Mouse (Mus musculus) MEL (cell line): ENCODE results near the gene Mapk1. TPM values are rescaled to one million over a fixed set of nuclear protein-coding genes. Genes with fewer than 3 reads are reported as not detected.
A peak's percentile ranks its signal among the peaks of the same experiment; 100 is the strongest.

Source experiments
- DNase-seq: peaks from one replicate; pipeline ENCODE4 v3.0.0; 2011; ENCODE audit warnings: low read depth, low spot score
- H3K27ac ChIP-seq: 2 replicates; pipeline ENCODE4 v1.5.1; 2012; ENCODE audit warnings: low read depth, mild to moderate bottlenecking, control low read depth, low read length, moderate library complexity; ENCODE audit not compliant: control insufficient read depth
- H3K27me3 ChIP-seq, 2 experiments: fragments of 150-350 bp in 1 of 2; sonication (generic) in 1 of 2; 2 replicates each; pipeline ENCODE4 v1.6.1; 2012; ENCODE audit warnings: low read length in 2 of 2, mild to moderate bottlenecking in 2 of 2, improper control_type of control experiment in 1 of 2, moderate library complexity in 1 of 2; ENCODE audit not compliant: insufficient read depth in 2 of 2, control insufficient read depth in 1 of 2
- H3K36me3 ChIP-seq, 2 experiments: 2 replicates each; pipeline ENCODE4 v1.6.1; 2012 to 2014; ENCODE audit warnings: low read length in 2 of 2, improper control_type of control experiment in 1 of 2, inconsistent platforms in 1 of 2, mild to moderate bottlenecking in 1 of 2; ENCODE audit not compliant: insufficient read depth in 2 of 2, control insufficient read depth in 1 of 2
- H3K4me1 ChIP-seq, 2 experiments: fragments of 150-350 bp in 1 of 2; sonication (generic) in 1 of 2; 2 replicates each; pipeline ENCODE4 v1.6.1; 2012; ENCODE audit warnings: low read length in 2 of 2, improper control_type of control experiment in 1 of 2, mild to moderate bottlenecking in 1 of 2; ENCODE audit not compliant: insufficient read depth in 2 of 2, control insufficient read depth in 1 of 2
- H3K4me3 ChIP-seq, 2 experiments: fragments of 150-350 bp in 1 of 2; sonication (generic) in 1 of 2; 2 replicates each; pipeline ENCODE4 v1.5.1; 2012; ENCODE audit warnings: low read depth in 2 of 2, low read length in 2 of 2, mild to moderate bottlenecking in 2 of 2, moderate library complexity in 2 of 2, control low read depth in 1 of 2, improper control_type of control experiment in 1 of 2; ENCODE audit not compliant: control insufficient read depth in 1 of 2, insufficient read depth in 1 of 2
- H3K79me2 ChIP-seq: 2 replicates; pipeline ENCODE4 v1.6.1; 2012; ENCODE audit warnings: mild to moderate bottlenecking, low read length, moderate library complexity; ENCODE audit not compliant: control insufficient read depth, poor library complexity, insufficient read depth
- H3K9ac ChIP-seq: 2 replicates; pipeline ENCODE4 v1.6.1; 2012; ENCODE audit warnings: low read depth, mild to moderate bottlenecking, control low read depth, low read length, moderate library complexity; ENCODE audit not compliant: control insufficient read depth, poor library complexity, severe bottlenecking
- H3K9me3 ChIP-seq: fragments of 150-350 bp; sonication (generic); replicated peaks from 2 replicates; pipeline ENCODE4 v1.6.1; 2012; ENCODE audit warnings: mild to moderate bottlenecking, low read length, improper control_type of control experiment, moderate library complexity; ENCODE audit not compliant: insufficient read depth
- BHLHE40 ChIP-seq: IDR thresholded peaks from 2 replicates; pipeline ENCODE4 v1.6.1; 2012; ENCODE audit warnings: low read depth, mild to moderate bottlenecking, inconsistent platforms, low read length, improper control_type of control experiment, borderline replicate concordance
- CHD1 ChIP-seq: IDR thresholded peaks from 2 replicates; pipeline ENCODE4 v1.6.1; 2012; ENCODE audit warnings: low read depth, mild to moderate bottlenecking, inconsistent platforms, low read length, improper control_type of control experiment
- CHD2 ChIP-seq: IDR thresholded peaks from 2 replicates; pipeline ENCODE4 v1.6.1; 2011; ENCODE audit warnings: low read length, improper control_type of control experiment
- HCFC1 ChIP-seq: IDR thresholded peaks from 2 replicates; pipeline ENCODE4 v1.6.1; 2012; ENCODE audit warnings: low read depth, mild to moderate bottlenecking, inconsistent platforms, low read length, improper control_type of control experiment, moderate library complexity
- KAT2A ChIP-seq: conservative IDR thresholded peaks from 2 replicates; pipeline ENCODE4 v1.6.1; 2012; ENCODE audit warnings: low read depth, low read length, improper control_type of control experiment, inconsistent platforms
- MAFK ChIP-seq: IDR thresholded peaks from 2 replicates; pipeline ENCODE4 v1.6.1; 2011; ENCODE audit warnings: low read depth, mild to moderate bottlenecking, low read length, improper control_type of control experiment, borderline replicate concordance
- MAZ ChIP-seq: IDR thresholded peaks from 2 replicates; pipeline ENCODE4 v1.6.1; 2012; ENCODE audit warnings: low read depth, mild to moderate bottlenecking, inconsistent platforms, low read length, improper control_type of control experiment
- MEF2A ChIP-seq: IDR thresholded peaks from 2 replicates; pipeline ENCODE4 v1.6.1; 2014; ENCODE audit warnings: low read depth, mild to moderate bottlenecking, inconsistent platforms, low read length, improper control_type of control experiment; ENCODE audit not compliant: poor library complexity, insufficient replicate concordance, severe bottlenecking; ENCODE audit errors: extremely low read depth
- NELFE ChIP-seq: IDR thresholded peaks from 2 replicates; pipeline ENCODE4 v1.6.1; 2011; ENCODE audit warnings: low read depth, low read length, improper control_type of control experiment
- POLR2A ChIP-seq, 2 experiments: IDR thresholded peaks; 2 replicates each; pipeline ENCODE4 v1.6.1; 2011 to 2012; ENCODE audit warnings: low read length in 2 of 2, mild to moderate bottlenecking in 2 of 2, control low read depth in 1 of 2, improper control_type of control experiment in 1 of 2, low read depth in 1 of 2, moderate library complexity in 1 of 2; ENCODE audit not compliant: control insufficient read depth in 1 of 2, insufficient read depth in 1 of 2, poor library complexity in 1 of 2
- POLR2AphosphoS2 ChIP-seq: IDR thresholded peaks from 2 replicates; pipeline ENCODE4 v1.6.1; 2011; ENCODE audit warnings: low read length, improper control_type of control experiment
- SIN3A ChIP-seq: IDR thresholded peaks from 2 replicates; pipeline ENCODE4 v1.6.1; 2012; ENCODE audit warnings: low read length, improper control_type of control experiment, inconsistent platforms
- SMC3 ChIP-seq: IDR thresholded peaks from 2 replicates; pipeline ENCODE4 v1.6.1; 2011; ENCODE audit warnings: low read depth, low read length, improper control_type of control experiment
- TBP ChIP-seq: IDR thresholded peaks from 2 replicates; pipeline ENCODE4 v1.8.0; 2011; ENCODE audit warnings: low read depth, low read length, improper control_type of control experiment
- USF1 ChIP-seq: IDR thresholded peaks from 2 replicates; pipeline ENCODE4 v1.6.1; 2014; ENCODE audit warnings: low read depth, mild to moderate bottlenecking, inconsistent platforms, low read length, improper control_type of control experiment, moderate library complexity
- USF2 ChIP-seq, 2 experiments: IDR thresholded peaks; 2 replicates each; pipeline ENCODE4 v1.6.1; 2011 to 2012; ENCODE audit warnings: improper control_type of control experiment in 2 of 2, low read length in 2 of 2, borderline replicate concordance in 1 of 2, inconsistent platforms in 1 of 2, low read depth in 1 of 2, mild to moderate bottlenecking in 1 of 2; ENCODE audit not compliant: insufficient read depth in 1 of 2
- ZKSCAN1 ChIP-seq: IDR thresholded peaks from 2 replicates; pipeline ENCODE4 v1.6.1; 2012; ENCODE audit warnings: low read depth, mild to moderate bottlenecking, inconsistent platforms, low read length, improper control_type of control experiment, moderate library complexity
- ZMIZ1 ChIP-seq: IDR thresholded peaks from 2 replicates; pipeline ENCODE4 v1.6.1; 2012; ENCODE audit warnings: low read depth, mild to moderate bottlenecking, inconsistent platforms, low read length, improper control_type of control experiment, moderate library complexity
- polyA plus RNA-seq, 2 experiments: library from polyadenylated mRNA; stranded (reverse) in 1 of 2; unstranded in 1 of 2; fragments of >175 nt in 1 of 2; fragments of >200 nt in 1 of 2; gene quantifications; 2 replicates each; pipeline versions ENCODE4 v1.2.1 to v1.2.4; 2012; ENCODE audit warnings: low replicate concordance in 2 of 2, low read depth in 1 of 2; ENCODE audit not compliant: insufficient read length in 2 of 2, insufficient read depth in 1 of 2, missing spikeins in 1 of 2
- total RNA-seq: library from RNA; depleted of rRNA; stranded (reverse); fragments of 300-350 nt; gene quantifications from 2 replicates; pipeline ENCODE4 v1.2.3, GENCODE M21; 2012

The Mapk1 gene
- total and polyA plus RNA-seq, 3 experiments = 125 to 225 (median 144) TPM

DNA sequence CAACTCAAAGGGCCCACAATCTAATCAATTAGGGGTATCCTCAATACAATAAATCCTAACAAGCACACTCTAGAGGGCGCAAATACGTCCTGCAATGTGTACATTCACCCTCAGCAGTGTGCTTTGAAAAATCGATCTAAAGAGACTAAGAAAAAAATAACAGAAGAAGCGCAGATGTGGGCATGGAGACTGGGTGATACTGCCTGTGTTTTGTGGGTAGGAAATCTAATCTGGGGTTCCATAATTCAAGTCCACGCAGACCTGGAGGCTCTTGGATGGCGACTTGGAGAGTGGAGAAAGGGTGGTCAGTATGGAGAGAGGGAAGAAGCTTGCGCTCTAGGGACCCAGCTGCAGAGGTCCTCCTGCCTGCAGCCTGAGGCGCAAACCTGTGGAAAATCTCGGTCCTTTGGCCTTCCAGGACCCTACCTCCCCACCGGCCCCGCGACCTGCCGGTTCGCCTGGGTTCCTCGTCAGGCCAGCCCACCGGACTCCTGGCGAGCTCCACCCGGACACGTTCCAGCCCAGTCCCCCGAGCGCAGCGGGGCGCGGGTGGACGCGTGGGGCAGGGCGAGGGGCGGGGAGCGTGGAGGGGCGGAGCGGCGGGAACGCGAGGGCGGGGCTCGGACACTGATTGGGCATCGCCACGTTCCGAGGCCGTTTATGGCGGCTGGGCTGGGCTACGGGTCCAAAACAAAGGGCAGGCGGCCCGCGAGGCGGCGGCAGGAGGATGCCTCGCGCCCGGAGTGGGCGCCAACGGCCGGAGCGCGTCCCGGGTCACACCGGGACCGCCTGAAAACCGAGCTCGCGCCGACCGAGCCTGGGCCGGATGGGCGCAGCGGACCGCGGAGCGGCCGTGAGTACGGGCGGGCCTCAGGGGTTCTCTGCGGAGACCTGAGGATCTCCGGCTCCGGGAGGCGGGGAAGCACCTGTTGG lies 86.6 kb downstream of the Mapk1 start, which contains the start of gene Ypel1 (continued):
- TF ChIP-seq KAT2A = no peak
- no peak for TF ChIP-seq ZKSCAN1
- no peak for TF ChIP-seq POLR2AphosphoS2
- no peak for TF ChIP-seq CHD1
- peak; percentile 60 for TF ChIP-seq SMC3
- TF ChIP-seq MEF2A = no peak
- no peak for TF ChIP-seq CHD2
- TF ChIP-seq SIN3A = peak; percentile 58; the same call in 1 of the 2 replicates
- peak in 1 of 2 experiments; percentile 34; a peak in 1 of 4 replicates for TF ChIP-seq POLR2A (IDR thresholded peaks at IDR 0.05; ENCODE audit: control insufficient read depth in 1 of 2, insufficient read depth in 1 of 2, low read depth in 1 of 2, low read length in 2 of 2, poor library complexity in 1 of 2)
- TF ChIP-seq USF1 = no peak
- TF ChIP-seq BHLHE40 = peak; percentile 35; the same call in 1 of the 2 replicates
- TF ChIP-seq ZMIZ1 = no peak

DNA sequence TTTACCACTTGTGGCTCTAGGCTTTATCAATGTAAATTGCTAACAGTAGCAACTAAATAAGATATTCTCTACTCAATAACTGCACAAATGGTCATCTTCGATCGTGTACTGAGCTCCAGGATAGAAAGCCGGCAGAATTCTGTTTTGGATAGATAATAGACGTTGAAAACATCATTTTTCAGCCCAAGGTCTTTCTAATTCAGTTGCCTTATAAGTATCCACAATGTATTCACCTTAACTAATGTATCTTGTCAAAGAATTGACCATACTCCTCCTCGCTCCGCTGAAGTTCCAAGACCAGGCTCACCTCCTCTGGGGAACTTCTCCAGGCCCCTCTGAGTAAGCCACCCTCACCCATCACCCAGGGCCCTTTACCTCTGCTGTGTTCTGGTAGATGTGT lies 87.5 kb downstream of the Mapk1 start:
- Histone ChIP-seq H3K4me1 (peaks cover 2 to 12% of the 10 kb centered on the region in 2 experiments; a peak in 2 of 4 replicates), H3K79me2 (no peaks in the 10 kb centered on the region), H3K4me3 (peak overlapping the region in 1 of 2 experiments; percentile 71; a peak in 3 of 4 replicates), H3K36me3 (peaks cover 0 to 13% of the 10 kb centered on the region in 2 experiments; a peak in 2 of 4 replicates), H3K27me3 (no peaks in the 10 kb centered on the region), H3K9me3 (no peaks in the 10 kb centered on the region), H3K27ac (no peak overlapping the region), H3K9ac (peak overlapping the region; percentile 24; the same call in 1 of the 2 replicates)
- no peak for DNase-seq
- TF ChIP-seq MAZ (no peak), MAFK (no peak), TBP (no peak), NELFE (no peak), HCFC1 (no peak), USF2 (IDR thresholded peaks at IDR 0.05; ENCODE audit: borderline replicate concordance in 1 of 2, insufficient read depth in 1 of 2, low read depth in 1 of 2, low read length in 2 of 2) (no peak), KAT2A (no peak), ZMIZ1 (no peak)
